Mouse (Mus musculus) lung, adult 2 months (tissue): Measurements from ENCODE around the gene Vwc2l.

Experiments
- CTCF ChIP-seq: fragments of 200-500 bp; IDR thresholded peaks from 2 replicates; pipeline ENCODE4 v1.5.1; 2011; ENCODE audit warnings: mild to moderate bottlenecking, low read length, control low read depth; ENCODE audit not compliant: insufficient read depth
- POLR2A ChIP-seq: fragments of 200-500 bp; IDR thresholded peaks from 2 replicates; pipeline ENCODE4 v1.6.1; 2011; ENCODE audit warnings: low read depth, mild to moderate bottlenecking, control low read depth, low read length, borderline replicate concordance; ENCODE audit errors: extremely low read depth

- TF ChIP-seq CTCF (no peak), POLR2A (no peak)
These were observed 155.0 kb downstream of the Vwc2l start for GRCm38 (mm10) chr1:70880496-70880895.
